Mouse (Mus musculus) heart, postnatal 25 days (tissue): ENCODE data around the gene Tubb1. TPM values are rescaled to one million over a fixed set of nuclear protein-coding genes. Genes with fewer than 3 reads are reported as not detected.

Experiments
- DNase-seq: peaks from one replicate; pipeline ENCODE4 v3.0.0; 2022; ENCODE audit warnings: low spot score
- intact Hi-C: fragments of 180-260 bp; cut with DNase I; formaldehyde crosslinking; loops from one replicate; pipeline ENCODE4 v1.15.1; 2025
- total RNA-seq, 2 experiments: library from RNA; stranded (reverse); gene quantifications; 2 replicates each; pipeline ENCODE4 v1.2.3; 2021

The Tubb1 gene
- 1 to 10 TPM; 3.0 to 5.8 TPM for total RNA-seq

- intact Hi-C loops = no loop called here
- DNase-seq = no peak
Observed at GRCm38 (mm10) chr2:174450353-174450752, at the start of gene Tubb1. Gene Tubb1 (plus strand): TSS chr2:174450695.

- intact Hi-C loops = no loop called here
- no peak for DNase-seq
Observed at GRCm38 (mm10) chr2:174410222-174410621, 40.3 kb upstream of the Tubb1 start.

DNA sequence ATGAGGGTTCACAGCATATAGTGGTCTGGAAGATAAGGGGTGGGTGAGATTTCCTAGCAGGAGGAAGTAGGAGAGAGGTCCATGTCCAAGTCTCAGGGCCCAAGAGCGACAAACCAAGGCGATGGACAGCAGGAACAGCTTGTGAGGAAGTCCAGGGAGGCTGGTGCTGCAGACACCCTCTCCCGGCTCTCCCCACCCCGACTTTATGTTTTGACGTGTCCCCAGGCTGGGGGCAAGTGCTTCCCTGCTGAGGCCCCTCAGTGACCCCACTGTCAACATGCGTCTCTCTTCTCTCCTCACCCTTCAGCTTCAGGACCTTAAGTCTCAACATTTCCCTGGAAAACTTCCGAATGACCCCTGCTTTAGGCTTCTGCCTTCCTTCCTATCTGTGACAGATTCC is 37.4 kb upstream of the Tubb1 start:
- intact Hi-C loops = no loop called here

DNA sequence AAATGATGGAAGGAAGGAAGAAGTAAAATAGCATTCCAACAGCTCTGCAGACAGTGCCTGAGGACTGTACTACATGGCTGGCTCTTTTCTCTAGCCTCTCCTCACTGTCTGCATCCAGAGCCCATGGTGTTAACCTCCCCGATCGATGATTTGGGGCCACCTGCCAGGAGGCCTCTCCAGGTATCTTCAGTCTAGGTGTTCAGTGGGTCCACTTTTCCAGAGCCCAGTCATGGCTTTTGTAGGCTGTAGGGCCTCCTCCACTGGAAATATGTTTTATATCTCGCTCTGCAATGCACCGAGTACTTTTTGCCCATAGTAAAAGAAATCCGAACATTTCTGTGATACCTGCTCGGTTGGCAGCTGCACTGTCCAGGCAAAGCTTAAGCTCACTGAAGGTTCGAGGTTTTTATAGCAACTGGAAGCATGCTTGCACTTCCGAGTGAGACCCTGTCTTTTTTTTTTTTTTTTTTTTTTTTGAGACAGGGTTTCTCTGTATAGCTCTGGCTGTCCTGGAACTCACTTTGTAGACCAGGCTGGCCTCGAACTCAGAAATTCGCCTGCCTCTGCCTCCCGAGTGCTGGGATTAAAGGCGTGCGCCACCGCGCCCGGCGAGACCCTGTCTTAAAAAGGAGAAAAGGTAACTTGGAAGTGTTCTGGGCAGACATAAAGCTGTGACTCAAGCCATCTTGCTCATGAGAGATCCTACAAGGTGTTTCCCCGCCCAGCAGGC is 35.3 kb upstream of the Tubb1 start:
- intact Hi-C loops = loop anchor here (5.0 kb wide), 2 partner anchors 88 to 257 kb away; no protein-coding TSS in a partner anchor
- no peak for DNase-seq

More for the DNA sequence above, 37.4 kb upstream of the Tubb1 start:
- DNase-seq = no peak

- intact Hi-C loops = loop anchor here (5.0 kb wide), 2 partner anchors 89 to 256 kb away; no protein-coding TSS in a partner anchor
- DNase-seq = peak; percentile 86
Observed at GRCm38 (mm10) chr2:174415731-174416310, 34.7 kb upstream of the Tubb1 start, which contains the start of gene Nelfcd. Gene Nelfcd (plus strand): TSS chr2:174415804.

DNA sequence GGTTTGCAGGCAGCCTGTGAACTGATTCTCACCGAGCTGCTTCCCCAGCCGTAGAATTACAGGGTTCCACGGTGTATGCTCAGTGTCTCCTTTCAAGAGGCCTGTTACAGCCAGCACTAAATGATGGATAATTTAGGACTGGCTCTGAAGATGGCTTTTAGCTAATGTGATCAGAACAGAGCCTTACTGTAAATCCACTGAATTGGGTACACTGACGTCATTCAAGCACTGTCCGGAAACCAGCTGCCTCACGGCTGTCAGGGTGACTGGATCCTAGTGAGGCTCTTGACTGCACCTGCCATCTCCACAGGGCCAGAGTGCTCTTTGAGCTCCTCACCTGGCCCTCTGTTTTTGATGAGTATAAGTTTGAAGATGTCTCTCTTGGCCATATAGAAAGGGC is 29.4 kb upstream of the Tubb1 start:
- DNase-seq = no peak
- intact Hi-C loops = no loop called here

DNA sequence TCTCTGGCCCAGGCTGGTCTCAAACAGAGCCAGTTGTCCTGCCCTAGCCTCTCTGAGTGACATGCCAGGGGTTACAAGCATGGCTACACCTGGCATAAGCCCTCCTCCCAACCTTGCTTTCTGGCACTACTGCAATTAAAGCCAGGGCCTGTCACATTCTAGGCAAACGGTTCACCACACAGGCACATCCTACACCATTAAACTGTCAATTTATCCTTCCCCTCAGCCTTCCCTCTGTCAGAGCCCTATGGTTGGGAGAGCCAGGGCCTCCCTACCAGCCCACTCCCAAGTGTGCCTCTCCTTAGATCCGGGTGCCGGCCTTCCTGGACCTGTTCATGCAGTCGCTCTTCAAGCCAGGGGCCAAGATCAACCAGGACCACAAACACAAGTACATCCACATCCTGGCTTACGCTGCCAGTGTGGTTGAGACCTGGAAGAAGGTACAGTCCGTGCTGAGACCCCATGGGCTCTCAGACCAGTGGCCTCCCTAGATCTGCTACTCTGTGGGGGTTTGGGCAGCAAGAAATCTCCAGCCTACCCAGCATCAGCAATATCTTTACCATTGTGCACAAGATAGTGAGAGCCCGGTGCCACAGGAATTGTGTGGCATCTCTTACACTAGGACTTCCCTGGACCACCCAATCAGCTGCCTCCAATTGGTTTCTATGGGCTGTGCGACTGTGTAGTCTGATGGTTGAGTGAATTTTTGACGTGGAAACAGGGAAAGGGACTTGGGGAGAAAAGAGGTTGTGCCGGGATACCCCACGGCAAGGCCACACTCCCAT is 26.0 kb upstream of the Tubb1 start:
- intact Hi-C loops = no loop called here
- no peak for DNase-seq

- intact Hi-C loops = no loop called here
- no peak for DNase-seq
Observed at GRCm38 (mm10) chr2:174426856-174427255, 23.6 kb upstream of the Tubb1 start.

- no peak for DNase-seq
- intact Hi-C loops = no loop called here
Observed at GRCm38 (mm10) chr2:174428076-174428835, 22.2 kb upstream of the Tubb1 start.

DNA sequence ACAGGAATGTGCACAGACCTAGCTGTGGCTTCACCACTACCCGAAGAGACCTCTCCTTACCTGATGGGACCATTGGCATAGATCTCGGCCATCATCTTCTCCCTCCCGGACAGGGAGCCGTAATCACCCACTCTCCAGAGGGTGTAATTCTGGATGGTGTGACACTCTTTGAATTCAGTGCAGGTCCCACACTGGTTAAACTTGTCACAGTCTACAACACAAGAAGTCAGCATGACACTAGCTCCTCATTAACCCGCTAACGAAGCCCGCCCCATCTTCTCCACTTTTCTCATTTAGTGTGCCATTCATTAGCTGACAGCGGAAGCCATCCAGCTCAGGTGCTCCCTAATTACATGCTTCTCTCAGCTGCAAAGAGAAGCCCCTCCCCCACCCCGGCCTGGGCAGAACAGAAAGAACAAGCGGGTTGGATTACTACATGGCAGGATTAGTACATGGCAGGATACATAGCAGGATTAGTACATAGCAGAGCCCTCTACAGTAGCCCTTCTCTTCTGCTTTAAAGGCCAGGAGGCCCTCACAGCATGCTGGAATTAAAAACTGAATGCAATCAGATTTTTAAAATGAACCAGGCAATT is 21.4 kb upstream of the Tubb1 start:
- intact Hi-C loops = no loop called here
- DNase-seq = no peak

GRCm38 (mm10) chr2:174434943-174435342 is 15.6 kb upstream of the Tubb1 start:
- intact Hi-C loops = no loop called here
- DNase-seq = no peak

DNA sequence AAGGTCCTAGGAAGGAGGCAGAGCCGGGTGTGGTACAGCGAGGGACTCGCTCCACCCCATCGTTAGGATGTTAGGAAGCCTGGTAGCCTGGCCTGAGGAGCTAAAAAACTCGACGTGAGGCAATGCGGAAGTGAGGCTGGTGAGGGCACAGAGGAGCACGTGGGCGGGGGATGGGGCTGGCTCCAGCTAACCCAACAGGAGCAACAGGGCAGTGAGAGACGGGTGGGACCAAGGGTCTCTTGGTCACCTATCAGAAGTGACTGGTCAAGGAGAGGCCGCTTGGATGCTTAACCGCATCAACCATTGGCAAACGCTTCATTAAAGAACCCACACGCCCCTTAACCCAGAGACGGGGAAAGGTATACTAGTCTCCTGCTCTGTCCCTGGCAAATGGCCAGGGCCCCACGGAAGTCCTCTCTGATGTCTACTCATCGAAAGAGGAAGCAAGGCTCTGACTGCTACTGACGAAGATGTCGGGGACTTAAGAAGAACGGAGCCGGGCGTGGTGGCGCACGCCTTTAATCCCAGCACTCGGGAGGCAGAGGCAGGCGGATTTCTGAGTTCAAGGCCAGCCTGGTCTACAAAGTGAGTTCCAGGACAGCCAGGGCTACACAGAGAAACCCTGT is 14.3 kb upstream of the Tubb1 start:
- intact Hi-C loops = no loop called here

DNA sequence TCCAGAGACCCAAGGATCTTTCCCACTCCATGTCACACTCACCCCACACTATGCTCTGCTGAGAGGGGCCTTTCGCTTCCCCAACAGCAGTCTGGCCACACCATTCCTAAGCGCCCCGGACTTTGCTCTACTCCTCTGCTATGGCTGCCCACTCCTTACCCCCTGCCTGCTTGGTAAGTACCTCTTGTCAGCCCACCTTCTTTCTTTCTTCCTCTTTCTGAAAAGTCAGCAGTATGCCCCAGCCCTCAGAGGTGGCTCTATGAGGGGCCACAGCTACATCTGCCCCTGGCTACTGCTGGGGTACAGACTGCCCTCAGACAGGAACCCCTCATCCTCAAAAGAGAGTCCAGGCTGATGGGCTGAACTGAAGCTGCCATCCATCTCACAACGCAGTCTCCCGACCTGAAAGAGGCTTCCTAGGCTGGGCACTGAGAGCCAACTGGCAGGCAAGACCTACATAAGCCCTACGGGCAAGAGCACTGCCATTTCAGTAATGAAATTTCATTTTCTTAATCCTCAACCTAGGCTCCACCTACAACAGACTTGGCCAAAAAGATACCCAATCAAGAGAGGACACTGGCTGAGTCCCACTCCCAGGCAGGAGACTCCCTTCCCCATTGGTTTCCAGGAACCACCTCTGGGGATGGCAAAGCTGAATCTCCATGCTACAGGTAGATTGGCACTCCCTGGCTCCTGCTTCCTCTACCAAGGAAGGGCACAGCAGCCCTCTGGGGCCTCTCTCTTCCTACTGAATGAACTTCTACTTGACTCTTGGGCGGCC is 13.4 kb upstream of the Tubb1 start:
- intact Hi-C loops = no loop called here
- DNase-seq = no peak

More for the DNA sequence above, 14.3 kb upstream of the Tubb1 start:
- DNase-seq = no peak

GRCm38 (mm10) chr2:174437697-174437982 is 12.9 kb upstream of the Tubb1 start:
- intact Hi-C loops = no loop called here
- DNase-seq = no peak

DNA sequence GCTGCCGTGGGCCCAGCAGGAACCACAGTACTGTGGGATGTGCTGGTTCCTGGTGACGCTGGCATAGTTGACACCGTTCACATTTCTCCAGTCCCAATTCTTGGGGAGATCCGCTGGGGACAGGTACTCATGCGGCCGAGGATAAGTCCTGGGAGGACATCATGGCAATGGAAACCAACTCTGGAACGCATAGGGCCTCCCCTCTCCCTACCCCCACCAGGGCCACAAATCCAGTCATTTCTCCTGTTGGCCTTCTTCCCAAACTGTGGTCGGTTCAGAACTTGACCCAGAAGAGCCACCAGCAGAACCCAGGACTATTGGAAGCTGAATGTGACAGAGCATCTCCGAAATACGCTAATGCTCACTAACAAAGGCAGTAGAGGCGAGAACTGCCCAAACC is 12.3 kb upstream of the Tubb1 start:
- no peak for DNase-seq
- intact Hi-C loops = no loop called here

DNA sequence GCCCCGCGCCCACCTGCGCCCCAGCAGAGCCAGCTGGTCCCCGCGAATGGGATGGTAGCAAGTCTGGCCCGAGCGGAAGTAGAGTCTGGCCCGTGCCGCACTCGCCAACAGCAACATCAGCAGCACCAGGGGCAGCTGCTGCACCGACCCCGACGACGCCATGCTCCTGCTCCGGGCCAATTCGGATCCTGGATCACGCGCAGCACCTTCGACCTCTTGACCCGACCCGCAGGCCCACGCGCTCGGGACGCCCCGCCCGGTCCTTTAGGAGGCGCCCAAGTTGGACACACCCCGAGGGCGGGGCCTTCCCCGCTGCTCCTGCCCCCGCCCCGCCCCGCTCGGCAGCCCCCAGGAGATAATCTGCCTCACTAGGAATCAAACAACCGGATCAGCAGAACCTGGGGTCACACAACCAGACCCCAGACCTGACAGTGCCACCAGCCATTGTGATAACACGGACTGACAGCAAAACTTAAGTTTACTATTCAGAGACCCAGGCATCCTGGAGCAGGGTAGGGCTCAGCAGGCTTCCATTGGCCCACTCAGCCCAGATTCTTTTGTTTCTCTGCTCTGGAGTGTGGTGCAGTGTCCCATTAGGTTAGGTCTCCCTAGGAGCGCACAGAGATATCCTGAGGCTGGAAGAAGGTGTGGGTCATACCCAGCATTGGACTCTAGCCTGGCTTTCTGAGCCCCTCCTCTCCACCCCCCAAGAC is 11.6 kb upstream of the Tubb1 start, which contains the start of gene Ctsz:
Gene Ctsz (minus strand): TSS at position 303 of the 713 bp plus-strand sequence.
- intact Hi-C loops = no loop called here
- peak; percentile 63 for DNase-seq

DNA sequence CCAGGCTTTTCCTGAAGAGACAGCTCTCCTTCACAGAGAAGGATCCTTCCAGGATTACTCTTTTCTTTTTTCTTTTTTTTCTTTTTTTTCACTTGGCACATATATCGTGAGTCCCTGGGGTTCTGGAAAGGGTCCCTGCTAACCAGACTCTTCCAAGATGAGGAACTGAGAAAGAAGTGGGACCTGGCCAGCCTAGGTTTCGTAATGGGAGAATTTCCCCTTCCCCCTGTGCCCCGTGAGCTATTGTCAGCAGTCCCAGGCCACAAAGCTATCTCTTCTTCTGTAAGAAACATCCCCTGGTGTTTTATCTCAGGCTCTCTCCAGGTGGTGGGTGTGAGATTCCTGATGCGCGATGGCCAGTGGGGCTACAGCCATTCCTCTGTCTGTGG is 11.1 kb upstream of the Tubb1 start:
- intact Hi-C loops = no loop called here
- DNase-seq = no peak

- no peak for DNase-seq
- intact Hi-C loops = no loop called here
Observed at GRCm38 (mm10) chr2:174439961-174440360, 10.5 kb upstream of the Tubb1 start.
